Mouse (Mus musculus): ENCODE data around the gene Snx25. TPM values are rescaled to one million over a fixed set of nuclear protein-coding genes. Genes with fewer than 3 reads are reported as not detected.

Gene Snx25
- total and polyA plus RNA-seq, 3 experiments, result 20.0 to 23.1 TPM; not detected in 1

- Histone ChIP-seq H3K9me3 (replicated peaks; ENCODE audit: insufficient read depth, low read length) (no peaks in the 10 kb centered on the region), H3K4me3 (ENCODE audit: control insufficient read depth in 1 of 2, insufficient read depth in 1 of 2, low read depth in 2 of 2, low read length in 2 of 2) (no peak overlapping the region), H3K27ac (ENCODE audit: control insufficient read depth, low read depth, low read length) (no peak overlapping the region), H3K27me3 (ENCODE audit: control insufficient read depth in 1 of 2, insufficient read depth in 2 of 2, low read length in 2 of 2) (no peaks in the 10 kb centered on the region), H3K9ac (ENCODE audit: control insufficient read depth, low read depth, low read length, poor library complexity, severe bottlenecking) (no peak overlapping the region), H3K79me2 (ENCODE audit: control insufficient read depth, insufficient read depth, low read length, poor library complexity) (peaks cover 8% of the 10 kb centered on the region), H3K36me3 (ENCODE audit: control insufficient read depth in 1 of 2, insufficient read depth in 2 of 2, low read length in 2 of 2) (peaks cover 14 to 40% of the 10 kb centered on the region in 2 experiments), H3K4me1 (ENCODE audit: control insufficient read depth in 1 of 2, insufficient read depth in 2 of 2, low read length in 2 of 2) (peaks cover 0 to 7% of the 10 kb centered on the region in 2 experiments; a peak in 3 of 4 replicates)
- TF ChIP-seq TCF12 (IDR thresholded peaks at IDR 0.05; ENCODE audit: low read depth, low read length), result no peak
- no peak for TF ChIP-seq SIN3A (IDR thresholded peaks at IDR 0.05; ENCODE audit: low read length)
- no peak for TF ChIP-seq GABPA (IDR thresholded peaks at IDR 0.05; ENCODE audit: low read depth, low read length)
- no peak for TF ChIP-seq USF2 (IDR thresholded peaks at IDR 0.05; ENCODE audit: borderline replicate concordance in 1 of 2, insufficient read depth in 1 of 2, low read depth in 1 of 2, low read length in 2 of 2)
- no peak for TF ChIP-seq NRF1 (IDR thresholded peaks at IDR 0.05; ENCODE audit: insufficient read depth, low read depth, low read length, poor library complexity, severe bottlenecking)
- TF ChIP-seq MXI1 (IDR thresholded peaks at IDR 0.05; ENCODE audit: low read depth, low read length), result no peak
- TF ChIP-seq NELFE (IDR thresholded peaks at IDR 0.05; ENCODE audit: low read depth, low read length), result no peak
- no peak for TF ChIP-seq EP300 (IDR thresholded peaks at IDR 0.05; ENCODE audit: low read depth in 1 of 2, low read length in 2 of 2)
- no peak for TF ChIP-seq POLR2AphosphoS2 (IDR thresholded peaks at IDR 0.05; ENCODE audit: low read length)
- TF ChIP-seq CHD1 (IDR thresholded peaks at IDR 0.05; ENCODE audit: low read depth, low read length), result no peak
- no peak for TF ChIP-seq MEF2A (IDR thresholded peaks at IDR 0.05; ENCODE audit: extremely low read depth, insufficient replicate concordance, low read depth, low read length, poor library complexity, severe bottlenecking)
- no peak for TF ChIP-seq KAT2A (conservative IDR thresholded peaks at IDR 0.05; ENCODE audit: low read depth, low read length)
- no peak for TF ChIP-seq E2F4 (IDR thresholded peaks at IDR 0.05; ENCODE audit: borderline replicate concordance, low read depth, low read length)
- no peak for TF ChIP-seq ZMIZ1 (IDR thresholded peaks at IDR 0.05; ENCODE audit: low read depth, low read length)
- no peak for TF ChIP-seq CTCF (IDR thresholded peaks at IDR 0.05 in 2 of 3, conservative IDR thresholded peaks at IDR 0.05 in 1 of 3; ENCODE audit: control insufficient read depth in 1 of 3, insufficient read depth in 1 of 3, low read depth in 2 of 3, low read length in 3 of 3, poor library complexity in 1 of 3, severe bottlenecking in 1 of 3)
- no peak for TF ChIP-seq MYB (IDR thresholded peaks at IDR 0.05; ENCODE audit: low read depth, low read length)
- no peak for TF ChIP-seq BHLHE40 (IDR thresholded peaks at IDR 0.05; ENCODE audit: borderline replicate concordance, low read depth, low read length)
- no peak for TF ChIP-seq ETS1 (IDR thresholded peaks at IDR 0.05; ENCODE audit: low read depth, low read length)
- no peak for TF ChIP-seq TBP (IDR thresholded peaks at IDR 0.05; ENCODE audit: low read depth, low read length)
- TF ChIP-seq ZNF384 (IDR thresholded peaks at IDR 0.05; ENCODE audit: low read depth, low read length), result no peak
- DNase-seq (ENCODE audit: low read depth, low spot score), result no peak
Measured at GRCm38 (mm10) chr8:45995576-45995975, 156.4 kb downstream of the Snx25 start.

GRCm38 (mm10) chr8:45994111-45994510 lies 157.8 kb downstream of the Snx25 start:
- peak; percentile 31 to 45 (median 45); a peak in 5 of 6 replicates for TF ChIP-seq CTCF (IDR thresholded peaks at IDR 0.05 in 2 of 3, conservative IDR thresholded peaks at IDR 0.05 in 1 of 3; ENCODE audit: control insufficient read depth in 1 of 3, insufficient read depth in 1 of 3, low read depth in 2 of 3, low read length in 3 of 3, poor library complexity in 1 of 3, severe bottlenecking in 1 of 3)
- no peak for TF ChIP-seq ZKSCAN1 (IDR thresholded peaks at IDR 0.05; ENCODE audit: low read depth, low read length)
- TF ChIP-seq USF1 (IDR thresholded peaks at IDR 0.05; ENCODE audit: low read depth, low read length), result peak; percentile 44; the same call in 1 of the 2 replicates
- no peak for TF ChIP-seq E2F4 (IDR thresholded peaks at IDR 0.05; ENCODE audit: borderline replicate concordance, low read depth, low read length)

More at GRCm38 (mm10) chr8:45994111-45994510, 157.8 kb downstream of the Snx25 start:
- peak; percentile 63 for DNase-seq (ENCODE audit: low read depth, low spot score)
- Histone ChIP-seq H3K27ac (ENCODE audit: control insufficient read depth, low read depth, low read length) (no peak overlapping the region), H3K4me1 (ENCODE audit: control insufficient read depth in 1 of 2, insufficient read depth in 2 of 2, low read length in 2 of 2) (peaks cover 0 to 2% of the 10 kb centered on the region in 2 experiments; a peak in 1 of 4 replicates), H3K36me3 (ENCODE audit: control insufficient read depth in 1 of 2, insufficient read depth in 2 of 2, low read length in 2 of 2) (peaks cover 11 to 40% of the 10 kb centered on the region in 2 experiments), H3K79me2 (ENCODE audit: control insufficient read depth, insufficient read depth, low read length, poor library complexity) (peaks cover 4% of the 10 kb centered on the region), H3K9me3 (replicated peaks; ENCODE audit: insufficient read depth, low read length) (no peaks in the 10 kb centered on the region), H3K4me3 (ENCODE audit: control insufficient read depth in 1 of 2, insufficient read depth in 1 of 2, low read depth in 2 of 2, low read length in 2 of 2) (no peak overlapping the region), H3K9ac (ENCODE audit: control insufficient read depth, low read depth, low read length, poor library complexity, severe bottlenecking) (no peak overlapping the region), H3K27me3 (ENCODE audit: control insufficient read depth in 1 of 2, insufficient read depth in 2 of 2, low read length in 2 of 2) (no peaks in the 10 kb centered on the region)

All from MEL (cell line).